Mouse (Mus musculus) kidney, embryonic 16.5 days (tissue): ENCODE data around the gene Iqsec1. TPM values are rescaled to one million over a fixed set of nuclear protein-coding genes. Genes with fewer than 3 reads are reported as not detected.

Experiments used
- ATAC-seq: fragments of 200-750 bp; cut with Nextera tagmentation; 2 replicates; pipeline ENCODE4 v1.8.0; 2017; ENCODE audit warnings: moderate TSS enrichment; ENCODE audit not compliant: low FRiP score, low TSS enrichment
- H3K27ac ChIP-seq: fragments of 300-500 bp; sonication (generic); 2 replicates; pipeline ENCODE4 v1.5.1; 2014; ENCODE audit warnings: low read length
- H3K27me3 ChIP-seq: fragments of 300-500 bp; sonication (generic); 2 replicates; pipeline ENCODE4 v1.6.1; 2014; ENCODE audit warnings: low read length, control low read depth, mixed read lengths; ENCODE audit not compliant: insufficient read depth
- H3K36me3 ChIP-seq: fragments of 300-500 bp; sonication (generic); 2 replicates; pipeline ENCODE4 v1.6.1; 2014; ENCODE audit warnings: low read length, control low read depth, mixed read lengths; ENCODE audit not compliant: insufficient read depth
- H3K4me1 ChIP-seq: fragments of 300-500 bp; sonication (generic); 2 replicates; pipeline ENCODE4 v1.6.1; 2014; ENCODE audit warnings: low read length, control low read depth, mixed read lengths; ENCODE audit not compliant: insufficient read depth
- H3K4me2 ChIP-seq: fragments of 300-500 bp; sonication (generic); replicated peaks from 2 replicates; pipeline ENCODE4 v1.6.1; 2014; ENCODE audit warnings: low read depth, low read length
- H3K4me3 ChIP-seq: fragments of 300-500 bp; sonication (generic); 2 replicates; pipeline ENCODE4 v1.5.1; 2014; ENCODE audit warnings: mild to moderate bottlenecking, low read length
- H3K9ac ChIP-seq: fragments of 300-500 bp; sonication (generic); replicated peaks from 2 replicates; pipeline ENCODE4 v1.6.1; 2014; ENCODE audit warnings: low read length
- H3K9me3 ChIP-seq: fragments of 300-500 bp; sonication (generic); 2 replicates; pipeline ENCODE4 v1.6.1; 2016; ENCODE audit warnings: low read length, control low read depth
- WGBS: fragments of 180-500 bp; shearing (Covaris S2); extraction: QIAGEN DNeasy Blood & Tissue Kit; methylation state at CpG from one replicate; pipeline ENCODE4 v1.1.7; 2014; 5-methylcytosine and 5-hydroxymethylcytosine counted together
- microRNA-seq: library from miRNA; unstranded; fragments of <30 nt; microRNA quantifications from one replicate; pipeline ENCODE4, GENCODE M21; 2016
- polyA plus RNA-seq: library from polyadenylated mRNA; unstranded; fragments of >200 nt; fragmentation: Nextera tagmentation; extraction: Ambion mirVana; gene quantifications from 2 replicates; pipeline ENCODE4 v1.2.1, GENCODE M21; 2015

Gene Iqsec1
- polyA plus RNA-seq, 1 experiment from 2014 or later = 10.5 TPM

- no peak for ATAC-seq
- no peak overlapping the region for H3K27ac ChIP-seq
- no peaks in the 10 kb centered on the region for H3K36me3 ChIP-seq
- H3K4me1 ChIP-seq = peaks cover 23% of the 10 kb centered on the region
- 76% methylated on average over 6 of the region's 6 CpGs for WGBS
- H3K9ac ChIP-seq = no peak overlapping the region
- no peaks in the 10 kb centered on the region for H3K27me3 ChIP-seq
- no peak overlapping the region for H3K4me3 ChIP-seq
- no peak overlapping the region for H3K4me2 ChIP-seq
- H3K9me3 ChIP-seq = no peaks in the 10 kb centered on the region
Observed at GRCm38 (mm10) chr6:90615991-90616390, 372.5 kb downstream of the Iqsec1 start.

- Histone ChIP-seq H3K4me3 (no peak overlapping the region), H3K4me2 (no peak overlapping the region), H3K27ac (no peak overlapping the region), H3K36me3 (no peaks in the 10 kb centered on the region), H3K27me3 (no peaks in the 10 kb centered on the region), H3K9ac (no peak overlapping the region), H3K9me3 (no peaks in the 10 kb centered on the region), H3K4me1 (peaks cover 17% of the 10 kb centered on the region)
- no peak for ATAC-seq
- WGBS = 83% methylated on average over 7 of the region's 7 CpGs
Observed at GRCm38 (mm10) chr6:90615362-90615761, 373.1 kb downstream of the Iqsec1 start.

GRCm38 (mm10) chr6:90613277-90613676 is 375.2 kb downstream of the Iqsec1 start:
- no peak for ATAC-seq
- no peak overlapping the region for H3K4me3 ChIP-seq
- H3K27ac ChIP-seq = no peak overlapping the region
- H3K36me3 ChIP-seq = no peaks in the 10 kb centered on the region
- H3K27me3 ChIP-seq = no peaks in the 10 kb centered on the region
- H3K9ac ChIP-seq = no peak overlapping the region
- no peak overlapping the region for H3K4me2 ChIP-seq
- 76% methylated on average over 8 of the region's 8 CpGs for WGBS
- H3K9me3 ChIP-seq = no peaks in the 10 kb centered on the region
- H3K4me1 ChIP-seq = no peaks in the 10 kb centered on the region

- 92% methylated on average over 5 of the region's 5 CpGs for WGBS
- no peak overlapping the region for H3K27ac ChIP-seq
- H3K4me2 ChIP-seq = no peak overlapping the region
- H3K4me3 ChIP-seq = no peak overlapping the region
- no peaks in the 10 kb centered on the region for H3K27me3 ChIP-seq
- no peaks in the 10 kb centered on the region for H3K36me3 ChIP-seq
- H3K9ac ChIP-seq = no peak overlapping the region
- no peak for ATAC-seq
- H3K9me3 ChIP-seq = no peaks in the 10 kb centered on the region
- peaks cover 11% of the 10 kb centered on the region for H3K4me1 ChIP-seq
Observed at GRCm38 (mm10) chr6:90610248-90610647, 378.2 kb downstream of the Iqsec1 start.

- ATAC-seq = no peak
- no peak overlapping the region for H3K9ac ChIP-seq
- H3K4me1 ChIP-seq = peaks cover 14% of the 10 kb centered on the region
- no peak overlapping the region for H3K4me3 ChIP-seq
- no peaks in the 10 kb centered on the region for H3K9me3 ChIP-seq
- no peaks in the 10 kb centered on the region for H3K27me3 ChIP-seq
- no peak overlapping the region for H3K4me2 ChIP-seq
- no peaks in the 10 kb centered on the region for H3K36me3 ChIP-seq
- 64% methylated on average over 6 of the region's 6 CpGs for WGBS
- no peak overlapping the region for H3K27ac ChIP-seq
Observed at GRCm38 (mm10) chr6:90608186-90608585, 380.3 kb downstream of the Iqsec1 start.

GRCm38 (mm10) chr6:90607196-90607595 is 381.3 kb downstream of the Iqsec1 start:
- WGBS = 13% methylated on average over 5 of the region's 5 CpGs
- no peak for ATAC-seq

GRCm38 (mm10) chr6:90606538-90606937 is 381.9 kb downstream of the Iqsec1 start:
- Histone ChIP-seq H3K4me1 (peaks cover 14% of the 10 kb centered on the region), H3K27ac (no peak overlapping the region), H3K27me3 (no peaks in the 10 kb centered on the region), H3K4me2 (no peak overlapping the region), H3K36me3 (no peaks in the 10 kb centered on the region), H3K9ac (no peak overlapping the region), H3K9me3 (no peaks in the 10 kb centered on the region), H3K4me3 (no peak overlapping the region)
- 26% methylated on average over 7 of the region's 7 CpGs for WGBS
- no peak for ATAC-seq

More at GRCm38 (mm10) chr6:90607196-90607595, 381.3 kb downstream of the Iqsec1 start:
- H3K4me1 ChIP-seq = peaks cover 14% of the 10 kb centered on the region
- H3K27ac ChIP-seq = no peak overlapping the region
- no peaks in the 10 kb centered on the region for H3K27me3 ChIP-seq
- no peak overlapping the region for H3K4me2 ChIP-seq
- H3K9ac ChIP-seq = no peak overlapping the region
- H3K9me3 ChIP-seq = no peaks in the 10 kb centered on the region
- no peak overlapping the region for H3K4me3 ChIP-seq
- H3K36me3 ChIP-seq = no peaks in the 10 kb centered on the region

Small RNA genes lying within 50 kb of the gene (microRNA-seq; reads per million reads assigned to microRNA genes)
- gene Gm24816 = not detected

Other genes with a start within 250 kb of the Iqsec1 start
- gene Nup210, start 128.1 kb upstream of the Iqsec1 start, polyA plus RNA-seq = 26.4 and 29.4 TPM in 2 replicates
- gene Hdac11, start 168.0 kb upstream of the Iqsec1 start, polyA plus RNA-seq = 15.5 and 15.7 TPM in 2 replicates
- gene Fbln2, start 223.8 kb upstream of the Iqsec1 start, polyA plus RNA-seq = 39.8 and 43.8 TPM in 2 replicates